Mouse (Mus musculus): Measurements from ENCODE around the gene D10Wsu102e. TPM values are rescaled to one million over a fixed set of nuclear protein-coding genes. Genes with fewer than 3 reads are reported as not detected.
A peak's percentile ranks its signal among the peaks of the same experiment; 100 is the strongest.
"Not testable (repeated sequence)": the region's sequence is repeated elsewhere in the genome, so short reads cannot be mapped to it uniquely, and the experiment has no call there.

Gene D10Wsu102e
- polyA plus RNA-seq, 1 experiment from 2014 or later, result 0.67 TPM

DNA sequence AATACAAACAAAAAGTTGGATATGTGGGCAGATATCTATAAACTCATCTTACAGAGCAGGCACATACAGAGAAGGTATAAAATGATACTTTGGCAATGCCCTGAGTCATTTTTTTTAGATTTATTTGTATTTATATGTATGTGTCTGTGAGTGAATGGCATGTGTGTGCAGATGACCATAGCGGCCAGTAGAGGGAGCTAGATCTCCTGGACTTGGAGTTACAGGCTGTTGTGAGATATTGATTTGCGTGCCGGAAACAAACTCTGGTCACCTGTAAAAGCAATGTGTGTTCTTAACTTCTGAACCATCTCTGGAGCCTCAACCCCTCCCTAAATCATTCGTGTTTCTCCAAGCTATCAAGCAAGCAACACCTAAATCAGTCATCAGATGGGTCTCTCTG, 161.0 kb downstream of the D10Wsu102e start:
- Histone ChIP-seq H3K27me3 (no peaks in the 10 kb centered on the region), H3K36me3 (no peaks in the 10 kb centered on the region), H3K4me3 (no peak overlapping the region), H3K9ac (no peak overlapping the region), H3K4me2 (no peak overlapping the region), H3K27ac (no peak overlapping the region), H3K9me3 (no peaks in the 10 kb centered on the region), H3K4me1 (no peaks in the 10 kb centered on the region)
- no peak for ATAC-seq (ENCODE audit: borderline replicate concordance, extremely low read depth, low FRiP score, low TSS enrichment)
- 80% methylated on average over 4 of the region's 4 CpGs for WGBS

DNA sequence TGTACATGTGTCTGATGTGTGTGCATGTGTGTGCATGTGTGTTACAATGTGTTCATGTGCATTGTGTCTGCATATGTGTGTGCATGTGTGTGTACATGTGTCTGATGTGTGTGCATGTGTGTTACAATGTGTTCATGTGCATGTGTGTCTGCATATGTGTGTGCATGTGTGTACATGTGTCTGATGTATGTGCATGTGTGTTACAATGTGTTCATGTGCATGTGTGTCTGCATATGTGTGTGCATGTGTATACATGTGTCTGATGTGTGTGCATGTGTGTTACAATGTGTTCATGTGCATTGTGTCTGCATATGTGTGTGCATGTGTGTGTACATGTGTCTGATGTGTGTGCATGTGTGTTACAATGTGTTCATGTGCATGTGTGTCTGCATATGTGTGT, 164.2 kb downstream of the D10Wsu102e start:
- ATAC-seq (ENCODE audit: borderline replicate concordance, extremely low read depth, low FRiP score, low TSS enrichment), result not testable (repeated sequence)

DNA sequence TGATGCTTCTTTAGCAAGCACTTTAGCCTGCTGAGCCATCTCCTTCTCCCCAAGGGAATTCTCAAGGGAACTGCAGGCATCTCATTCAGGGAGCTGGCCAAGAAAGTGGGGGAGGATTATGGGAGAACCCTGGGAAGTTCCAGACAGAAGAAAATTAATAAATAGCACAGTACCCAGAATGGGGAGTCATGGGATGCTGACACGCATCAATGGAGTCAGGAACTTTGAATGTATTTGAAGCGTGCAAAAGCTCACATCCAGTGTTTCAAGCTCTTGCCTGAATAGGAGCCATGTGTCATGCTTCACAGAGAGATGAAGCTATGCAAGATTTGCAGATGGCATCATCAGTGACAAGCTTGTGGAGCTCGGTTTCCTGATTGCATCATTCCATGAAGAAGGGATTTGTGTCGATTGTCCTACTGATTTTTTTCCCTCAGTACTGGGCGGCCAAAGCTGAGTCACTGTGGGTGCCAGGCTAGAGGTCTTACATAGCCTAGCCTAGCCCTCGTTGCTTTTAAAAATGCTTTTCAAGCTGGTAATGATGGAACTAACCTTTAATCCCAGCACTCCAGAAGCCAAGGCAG, 170.5 kb downstream of the D10Wsu102e start:
- Histone ChIP-seq H3K4me2 (no peak overlapping the region), H3K9me3 (no peaks in the 10 kb centered on the region), H3K9ac (no peak overlapping the region), H3K36me3 (no peaks in the 10 kb centered on the region), H3K27me3 (0 out of 2 replicates have a peak, but pooled peaks cover 7% of the 10 kb centered on the region), H3K27ac (no peak overlapping the region), H3K4me3 (no peak overlapping the region), H3K4me1 (peaks cover 15% of the 10 kb centered on the region)
- WGBS, result 83% methylated on average over 6 of the region's 6 CpGs
- no peak for ATAC-seq (ENCODE audit: borderline replicate concordance, extremely low read depth, low FRiP score, low TSS enrichment)

More for the DNA sequence above, 164.2 kb downstream of the D10Wsu102e start:
- H3K4me3 ChIP-seq, H3K4me2 ChIP-seq, H3K4me1 ChIP-seq, H3K9ac ChIP-seq, H3K27ac ChIP-seq, H3K27me3 ChIP-seq, H3K9me3 ChIP-seq, H3K36me3 ChIP-seq: not testable (repeated sequence)

DNA sequence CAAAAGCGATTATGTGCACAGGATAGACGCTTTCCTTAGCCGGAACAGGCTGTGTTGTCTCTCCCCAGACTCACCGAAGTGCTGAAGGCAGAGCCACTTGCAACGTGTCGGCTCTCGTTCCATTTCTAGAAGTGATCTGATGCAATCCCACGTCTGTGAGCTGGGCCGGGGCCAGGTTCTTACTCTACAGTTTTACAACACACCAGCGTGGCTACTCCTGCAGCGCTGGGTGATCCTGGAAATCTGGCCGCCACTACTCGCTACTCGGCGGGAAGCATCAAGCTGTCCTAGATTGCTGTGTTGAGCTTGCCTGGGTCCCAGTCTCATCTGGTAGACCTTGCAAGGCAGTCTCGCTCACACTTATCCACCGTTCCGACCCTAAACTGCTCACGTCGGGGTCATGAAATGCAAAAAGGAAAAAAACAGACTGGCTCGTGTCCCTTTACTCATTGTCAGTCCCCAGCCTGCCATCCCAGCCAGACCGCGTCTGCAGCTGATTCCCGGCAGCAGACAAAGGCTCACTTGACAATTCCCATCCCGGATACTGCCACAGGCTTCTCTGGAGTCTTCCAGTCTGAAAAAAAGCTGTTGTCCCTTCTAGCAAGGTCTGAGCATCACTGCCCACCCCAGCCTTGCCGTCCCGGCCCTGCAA, 173.4 kb downstream of the D10Wsu102e start:
- no peaks in the 10 kb centered on the region for H3K36me3 ChIP-seq
- H3K4me2 ChIP-seq, result peak overlapping the region; percentile 96
- H3K4me1 ChIP-seq, result peaks cover 15% of the 10 kb centered on the region
- no peak overlapping the region for H3K27ac ChIP-seq
- H3K9ac ChIP-seq, result peak overlapping the region; percentile 44
- H3K9me3 ChIP-seq, result no peaks in the 10 kb centered on the region
- peak overlapping the region; percentile 45 for H3K4me3 ChIP-seq
- WGBS, result 2% methylated on average over 27 of the region's 27 CpGs
- H3K27me3 ChIP-seq, result 0 out of 2 replicates have a peak, but pooled peaks cover 7% of the 10 kb centered on the region
- ATAC-seq (ENCODE audit: borderline replicate concordance, extremely low read depth, low FRiP score, low TSS enrichment), result peak; percentile 72

DNA sequence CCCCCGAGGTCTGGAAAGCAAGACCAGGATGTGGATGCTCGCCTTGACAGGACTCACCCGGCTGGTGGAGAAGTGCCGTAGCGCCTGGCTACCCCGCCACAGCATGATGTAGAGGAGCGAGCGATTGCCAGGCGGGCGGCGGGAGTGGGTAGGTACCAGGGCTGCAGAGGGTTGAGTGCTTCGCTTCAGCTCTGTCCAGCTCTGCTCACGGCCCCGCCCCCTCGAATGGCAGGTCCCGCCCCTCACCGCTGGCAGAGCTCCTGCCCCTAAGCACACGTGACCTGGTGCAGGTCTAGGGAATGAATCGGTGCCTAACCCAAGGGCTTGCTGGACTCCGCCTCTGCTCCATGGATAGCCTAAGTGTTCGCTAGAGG, 173.9 kb downstream of the D10Wsu102e start, which contains the start of gene Aldh1l2:
Aldh1l2 (minus strand) TSS at position 231 of the 374 bp plus-strand sequence.
- Histone ChIP-seq H3K36me3 (no peaks in the 10 kb centered on the region), H3K27me3 (0 out of 2 replicates have a peak, but pooled peaks cover 7% of the 10 kb centered on the region), H3K9ac (peak within 1 kb of the TSS; percentile 44), H3K27ac (no peak within 1 kb of the TSS), H3K4me2 (peak within 1 kb of the TSS; percentile 96), H3K4me1 (peaks cover 15% of the 10 kb centered on the region), H3K4me3 (peak within 1 kb of the TSS; percentile 45), H3K9me3 (no peaks in the 10 kb centered on the region)
- WGBS, result under 1% methylated on average over 21 of the region's 21 CpGs
- peak; percentile 90 for ATAC-seq (ENCODE audit: borderline replicate concordance, extremely low read depth, low FRiP score, low TSS enrichment)

DNA sequence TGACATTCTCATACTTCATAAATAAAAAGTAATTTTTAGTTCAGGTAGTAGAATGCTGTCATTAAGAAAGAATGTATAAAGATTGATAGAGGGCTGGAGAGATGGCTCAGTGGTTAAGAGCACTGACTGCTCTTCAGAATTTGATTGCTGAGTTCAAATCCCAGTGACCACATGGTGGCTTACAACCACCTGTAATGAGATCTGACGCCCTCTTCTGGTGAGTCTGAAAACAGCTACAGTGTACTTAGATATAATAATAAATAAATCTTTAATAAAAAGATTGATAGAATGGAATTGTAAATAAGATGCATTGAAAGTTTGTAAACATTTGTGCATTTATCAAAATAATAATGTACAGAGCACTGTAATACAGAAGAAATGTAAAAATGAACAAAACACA, 176.4 kb downstream of the D10Wsu102e start:
- 4% methylated on average over 1 of the region's 1 CpGs for WGBS
- H3K36me3 ChIP-seq, result no peaks in the 10 kb centered on the region
- ATAC-seq (ENCODE audit: borderline replicate concordance, extremely low read depth, low FRiP score, low TSS enrichment), result no peak

More for the DNA sequence above, 176.4 kb downstream of the D10Wsu102e start:
- Histone ChIP-seq H3K4me3 (no peak overlapping the region), H3K27ac (no peak overlapping the region), H3K4me2 (no peak overlapping the region), H3K4me1 (peaks cover 15% of the 10 kb centered on the region), H3K27me3 (0 out of 2 replicates have a peak, but pooled peaks cover 7% of the 10 kb centered on the region), H3K9me3 (no peaks in the 10 kb centered on the region), H3K9ac (no peak overlapping the region)

Other genes starting within 250 kb of the D10Wsu102e start
- 0.73 and 0.79 TPM in 2 replicates for gene Slc41a2, start 22.3 kb upstream of the D10Wsu102e start, polyA plus RNA-seq (2015; fragmentation: Nextera tagmentation; extraction: Ambion mirVana)
- gene Aldh1l2, start 173.9 kb downstream of the D10Wsu102e start, polyA plus RNA-seq (2015; fragmentation: Nextera tagmentation; extraction: Ambion mirVana), result 1.9 and 2.3 TPM in 2 replicates
- gene Washc4, start 183.5 kb downstream of the D10Wsu102e start, polyA plus RNA-seq (2015; fragmentation: Nextera tagmentation; extraction: Ambion mirVana), result 32.3 and 34.9 TPM in 2 replicates

Measured in lung, embryonic 15.5 days (tissue).